Mouse (Mus musculus): ENCODE results near the gene Chuk. TPM values are rescaled to one million over a fixed set of nuclear protein-coding genes. Genes with fewer than 3 reads are reported as not detected.

Gene Chuk
- polyA plus RNA-seq, 1 experiment, result 26.4 TPM

DNA sequence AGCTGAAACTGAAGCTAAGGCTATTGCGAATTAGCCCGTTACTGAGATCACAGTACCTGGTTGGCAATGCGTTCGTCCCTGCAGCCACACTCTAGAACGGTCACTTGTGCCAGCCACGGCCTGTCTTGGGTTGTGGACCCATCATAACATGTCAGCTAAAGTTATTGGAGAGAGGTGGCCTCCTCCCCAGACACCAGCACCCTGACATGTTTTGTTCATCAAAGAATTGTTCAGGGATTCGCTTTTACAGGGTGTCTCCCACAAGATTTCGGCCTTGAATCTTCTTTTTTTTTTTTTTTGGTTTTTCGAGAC, 39.2 kb upstream of the Chuk start:
- 62% methylated on average over 9 of the region's 9 CpGs for WGBS
- Histone ChIP-seq H3K36me3 (ENCODE audit: control insufficient read depth, insufficient read depth, low read length) (peaks cover 15% of the 10 kb centered on the region), H3K4me1 (replicated peaks; ENCODE audit: control insufficient read depth, insufficient read depth, low read length) (peaks cover 9% of the 10 kb centered on the region), H3K27me3 (ENCODE audit: control insufficient read depth, insufficient read depth, low read length) (no peaks in the 10 kb centered on the region), H3K27ac (ENCODE audit: control insufficient read depth, insufficient read depth, low read length) (no peak overlapping the region), H3K4me3 (ENCODE audit: control insufficient read depth, insufficient read depth, low read length) (peak overlapping the region; percentile 72)
- no peak for TF ChIP-seq CTCF (IDR thresholded peaks at IDR 0.05; ENCODE audit: borderline replicate concordance, control insufficient read depth, extremely low read depth, insufficient read depth, low read length, poor library complexity)
- TF ChIP-seq POLR2A (IDR thresholded peaks at IDR 0.05; ENCODE audit: control insufficient read depth, extremely low read depth, insufficient read depth, low read length, poor library complexity), result no peak
- DNase-seq, result no peak

GRCm38 (mm10) chr19:44145702-44146567, 38.7 kb upstream of the Chuk start, which contains the start of gene Bloc1s2:
Gene Bloc1s2, minus strand, starts transcription at chr19:44146446.
- H3K27ac ChIP-seq (ENCODE audit: control insufficient read depth, insufficient read depth, low read length), result no peak within 1 kb of the TSS

GRCm38 (mm10) chr19:44144366-44144765, 37.1 kb upstream of the Chuk start:
- Histone ChIP-seq H3K36me3 (ENCODE audit: control insufficient read depth, insufficient read depth, low read length) (peaks cover 25% of the 10 kb centered on the region), H3K27me3 (ENCODE audit: control insufficient read depth, insufficient read depth, low read length) (no peaks in the 10 kb centered on the region), H3K27ac (ENCODE audit: control insufficient read depth, insufficient read depth, low read length) (no peak overlapping the region), H3K4me1 (replicated peaks; ENCODE audit: control insufficient read depth, insufficient read depth, low read length) (peaks cover 9% of the 10 kb centered on the region), H3K4me3 (ENCODE audit: control insufficient read depth, insufficient read depth, low read length) (no peak overlapping the region)
- no peak for DNase-seq
- 26% methylated on average over 9 of the region's 9 CpGs for WGBS
- TF ChIP-seq POLR2A (IDR thresholded peaks at IDR 0.05; ENCODE audit: control insufficient read depth, extremely low read depth, insufficient read depth, low read length, poor library complexity) (no peak), CTCF (IDR thresholded peaks at IDR 0.05; ENCODE audit: borderline replicate concordance, control insufficient read depth, extremely low read depth, insufficient read depth, low read length, poor library complexity) (no peak)

More at GRCm38 (mm10) chr19:44145702-44146567, 38.7 kb upstream of the Chuk start, which contains the start of gene Bloc1s2:
- 2% methylated on average over 46 of the region's 46 CpGs for WGBS
- Histone ChIP-seq H3K4me3 (ENCODE audit: control insufficient read depth, insufficient read depth, low read length) (peak within 1 kb of the TSS; percentile 72), H3K4me1 (replicated peaks; ENCODE audit: control insufficient read depth, insufficient read depth, low read length) (peaks cover 9% of the 10 kb centered on the region), H3K27me3 (ENCODE audit: control insufficient read depth, insufficient read depth, low read length) (no peaks in the 10 kb centered on the region), H3K36me3 (ENCODE audit: control insufficient read depth, insufficient read depth, low read length) (peaks cover 15% of the 10 kb centered on the region)
- peak; percentile 84 for TF ChIP-seq POLR2A (IDR thresholded peaks at IDR 0.05; ENCODE audit: control insufficient read depth, extremely low read depth, insufficient read depth, low read length, poor library complexity)
- TF ChIP-seq CTCF (IDR thresholded peaks at IDR 0.05; ENCODE audit: borderline replicate concordance, control insufficient read depth, extremely low read depth, insufficient read depth, low read length, poor library complexity), result 0 out of 2 replicates have a peak, but pooled peaks have one; percentile 36
- DNase-seq, result peak; percentile 91

- Histone ChIP-seq H3K36me3 (ENCODE audit: control insufficient read depth, insufficient read depth, low read length) (peaks cover 18% of the 10 kb centered on the region), H3K27ac (ENCODE audit: control insufficient read depth, insufficient read depth, low read length) (no peak overlapping the region), H3K27me3 (ENCODE audit: control insufficient read depth, insufficient read depth, low read length) (no peaks in the 10 kb centered on the region), H3K4me1 (replicated peaks; ENCODE audit: control insufficient read depth, insufficient read depth, low read length) (no peaks in the 10 kb centered on the region), H3K4me3 (ENCODE audit: control insufficient read depth, insufficient read depth, low read length) (no peak overlapping the region)
- WGBS, result 48% methylated on average over 7 of the region's 7 CpGs
- TF ChIP-seq CTCF (IDR thresholded peaks at IDR 0.05; ENCODE audit: borderline replicate concordance, control insufficient read depth, extremely low read depth, insufficient read depth, low read length, poor library complexity) (no peak), POLR2A (IDR thresholded peaks at IDR 0.05; ENCODE audit: control insufficient read depth, extremely low read depth, insufficient read depth, low read length, poor library complexity) (no peak)
- no peak for DNase-seq
Measured at GRCm38 (mm10) chr19:44135960-44136485, 28.7 kb upstream of the Chuk start.

GRCm38 (mm10) chr19:44135072-44135959, 28.0 kb upstream of the Chuk start, which contains the start of gene Cwf19l1:
Gene Cwf19l1, minus strand, starts transcription at chr19:44135876.
- under 1% methylated on average over 45 of the region's 45 CpGs for WGBS
- no peak for TF ChIP-seq CTCF (IDR thresholded peaks at IDR 0.05; ENCODE audit: borderline replicate concordance, control insufficient read depth, extremely low read depth, insufficient read depth, low read length, poor library complexity)
- 0 out of 2 replicates have a peak, but pooled peaks have one; percentile 17 for TF ChIP-seq POLR2A (IDR thresholded peaks at IDR 0.05; ENCODE audit: control insufficient read depth, extremely low read depth, insufficient read depth, low read length, poor library complexity)
- Histone ChIP-seq H3K27me3 (ENCODE audit: control insufficient read depth, insufficient read depth, low read length) (no peaks in the 10 kb centered on the region), H3K36me3 (ENCODE audit: control insufficient read depth, insufficient read depth, low read length) (peaks cover 21% of the 10 kb centered on the region), H3K27ac (ENCODE audit: control insufficient read depth, insufficient read depth, low read length) (peak within 1 kb of the TSS; percentile 72), H3K4me1 (replicated peaks; ENCODE audit: control insufficient read depth, insufficient read depth, low read length) (no peaks in the 10 kb centered on the region), H3K4me3 (ENCODE audit: control insufficient read depth, insufficient read depth, low read length) (peak within 1 kb of the TSS; percentile 98)
- peak; percentile 76 for DNase-seq

DNA sequence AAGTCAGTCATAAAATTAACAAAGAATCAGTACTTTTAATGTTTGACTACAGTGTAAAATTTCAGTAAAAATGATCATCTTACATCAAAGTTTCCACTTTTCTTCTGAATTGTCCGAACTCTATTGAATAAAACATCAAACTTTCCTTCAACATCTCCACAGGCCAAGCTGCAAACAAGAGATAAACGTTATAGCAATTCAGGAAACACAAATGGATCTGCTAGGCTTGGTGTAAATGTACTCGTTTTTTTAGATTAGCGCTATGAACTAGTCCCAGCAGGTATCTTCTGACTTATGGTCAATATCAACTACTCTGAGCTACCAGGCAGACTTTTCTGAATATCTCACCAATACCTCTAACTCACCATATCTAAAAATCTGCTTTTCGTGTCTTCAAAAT, 25.6 kb upstream of the Chuk start:
- H3K4me3 ChIP-seq (ENCODE audit: control insufficient read depth, insufficient read depth, low read length), result no peak overlapping the region
- no peak overlapping the region for H3K27ac ChIP-seq (ENCODE audit: control insufficient read depth, insufficient read depth, low read length)
- no peaks in the 10 kb centered on the region for H3K27me3 ChIP-seq (ENCODE audit: control insufficient read depth, insufficient read depth, low read length)
- DNase-seq, result no peak
- TF ChIP-seq POLR2A (IDR thresholded peaks at IDR 0.05; ENCODE audit: control insufficient read depth, extremely low read depth, insufficient read depth, low read length, poor library complexity) (no peak), CTCF (IDR thresholded peaks at IDR 0.05; ENCODE audit: borderline replicate concordance, control insufficient read depth, extremely low read depth, insufficient read depth, low read length, poor library complexity) (no peak)
- H3K36me3 ChIP-seq (ENCODE audit: control insufficient read depth, insufficient read depth, low read length), result peaks cover 36% of the 10 kb centered on the region
- 94% methylated on average over 5 of the region's 5 CpGs for WGBS
- no peaks in the 10 kb centered on the region for H3K4me1 ChIP-seq (replicated peaks; ENCODE audit: control insufficient read depth, insufficient read depth, low read length)

Data from thymus, adult 2 months (tissue).